Mouse (Mus musculus) spleen, postnatal 10 days (tissue): ENCODE measurements around the gene Dut.

Experiments
- DNase-seq, 2 experiments: peaks; one replicate each; pipeline ENCODE4 v3.0.0; 2021 to 2022; ENCODE audit warnings: low spot score in 2 of 2

The Dut gene

GRCm38 (mm10) chr2:125303764-125304384 lies 56.9 kb downstream of the Dut start:
- no peak for DNase-seq

GRCm38 (mm10) chr2:125304746-125305145 lies 57.8 kb downstream of the Dut start:
- no peak for DNase-seq

- DNase-seq = no peak
Measured at GRCm38 (mm10) chr2:125305671-125306070, 58.7 kb downstream of the Dut start.
